Mouse (Mus musculus) ES-Bruce4 (cell line): ENCODE data around the gene Zwint. TPM values are rescaled to one million over a fixed set of nuclear protein-coding genes. Genes with fewer than 3 reads are reported as not detected.
A peak's percentile ranks its signal among the peaks of the same experiment; 100 is the strongest.

Experiments used
- H3K27ac ChIP-seq: 2 replicates; pipeline ENCODE4 v1.5.1; 2012; ENCODE audit warnings: low read length, inconsistent platforms; ENCODE audit not compliant: insufficient read depth
- H3K27me3 ChIP-seq: 2 replicates; pipeline ENCODE4 v1.6.1; 2012; ENCODE audit warnings: mild to moderate bottlenecking, low read length, inconsistent platforms; ENCODE audit not compliant: control insufficient read depth, poor library complexity, insufficient read depth, severe bottlenecking
- H3K36me3 ChIP-seq: 2 replicates; pipeline ENCODE4 v1.6.1; 2012; ENCODE audit warnings: inconsistent platforms, mild to moderate bottlenecking, low read length, moderate library complexity; ENCODE audit not compliant: control insufficient read depth, poor library complexity, insufficient read depth, severe bottlenecking
- H3K4me1 ChIP-seq: one replicate; pipeline ENCODE4 v1.8.1; 2011; ENCODE audit warnings: low read length; ENCODE audit not compliant: control insufficient read depth, insufficient read depth
- H3K4me3 ChIP-seq: 2 replicates; pipeline ENCODE4 v1.5.1; 2011; ENCODE audit warnings: low read depth, mild to moderate bottlenecking, low read length
- H3K9ac ChIP-seq: 2 replicates; pipeline ENCODE4 v1.6.1; 2012; ENCODE audit warnings: low read depth, mild to moderate bottlenecking, inconsistent platforms; ENCODE audit not compliant: poor library complexity, severe bottlenecking
- H3K9me3 ChIP-seq: replicated peaks from 2 replicates; pipeline ENCODE4 v1.6.1; 2012; ENCODE audit warnings: mild to moderate bottlenecking, low read length, inconsistent platforms; ENCODE audit not compliant: control insufficient read depth, poor library complexity, insufficient read depth, severe bottlenecking
- CTCF ChIP-seq: IDR thresholded peaks from one replicate; pipeline ENCODE4 v1.8.1; 2011; ENCODE audit warnings: low read depth, low read length
- EP300 ChIP-seq: IDR thresholded peaks from 2 replicates; pipeline ENCODE4 v1.6.1; 2011; ENCODE audit warnings: low read depth, low read length; ENCODE audit not compliant: insufficient read depth
- POLR2A ChIP-seq: IDR thresholded peaks from one replicate; pipeline ENCODE4 v1.8.1; 2011; ENCODE audit warnings: low read length; ENCODE audit not compliant: insufficient read depth
- polyA plus RNA-seq: library from polyadenylated mRNA; stranded (reverse); fragments of >200 nt; gene quantifications from 2 replicates; pipeline ENCODE4 v1.2.4, GENCODE M21; 2011; ENCODE audit warnings: low read depth; ENCODE audit not compliant: missing spikeins, insufficient read depth, insufficient read length

Zwint gene
- polyA plus RNA-seq, result 188 and 203 TPM in 2 replicates

- H3K9me3 ChIP-seq, result peaks cover 2% of the 10 kb centered on the region; the same call in 1 of the 2 replicates
- H3K4me1 ChIP-seq, result peaks cover 1% of the 10 kb centered on the region
- TF ChIP-seq POLR2A (peak; percentile 67), CTCF (no peak), EP300 (no peak)
- peak within 1 kb of the TSS; percentile 94 for H3K27ac ChIP-seq
- H3K27me3 ChIP-seq, result no peaks in the 10 kb centered on the region
- H3K36me3 ChIP-seq, result peaks cover 25% of the 10 kb centered on the region
- H3K4me3 ChIP-seq, result peak within 1 kb of the TSS; percentile 96
- peak within 1 kb of the TSS; percentile 70 for H3K9ac ChIP-seq
Measured at GRCm38 (mm10) chr10:72654270-72655016, at the start of gene Zwint. Gene Zwint (plus strand): TSS chr10:72654845.

- TF ChIP-seq CTCF, result no peak
- no peak for TF ChIP-seq POLR2A
- TF ChIP-seq EP300, result no peak
- Histone ChIP-seq H3K9me3 (no peaks in the 10 kb centered on the region), H3K36me3 (no peaks in the 10 kb centered on the region), H3K9ac (no peak overlapping the region), H3K4me1 (no peaks in the 10 kb centered on the region), H3K27me3 (no peaks in the 10 kb centered on the region; the same call in 1 of the 2 replicates), H3K27ac (no peak overlapping the region), H3K4me3 (no peak overlapping the region)
Measured at GRCm38 (mm10) chr10:72613125-72613915, 41.3 kb upstream of the Zwint start.

GRCm38 (mm10) chr10:72616153-72616552 lies 38.5 kb upstream of the Zwint start:
- no peak overlapping the region for H3K9ac ChIP-seq
- TF ChIP-seq POLR2A, result no peak
- TF ChIP-seq CTCF, result no peak
- H3K4me1 ChIP-seq, result no peaks in the 10 kb centered on the region
- H3K27me3 ChIP-seq, result no peaks in the 10 kb centered on the region
- H3K36me3 ChIP-seq, result no peaks in the 10 kb centered on the region
- no peak overlapping the region for H3K27ac ChIP-seq
- no peak overlapping the region for H3K4me3 ChIP-seq
- H3K9me3 ChIP-seq, result no peaks in the 10 kb centered on the region

GRCm38 (mm10) chr10:72620527-72620926 lies 34.1 kb upstream of the Zwint start:
- Histone ChIP-seq H3K9me3 (no peaks in the 10 kb centered on the region), H3K4me3 (no peak overlapping the region), H3K9ac (no peak overlapping the region), H3K36me3 (no peaks in the 10 kb centered on the region), H3K4me1 (no peaks in the 10 kb centered on the region), H3K27ac (no peak overlapping the region), H3K27me3 (no peaks in the 10 kb centered on the region)
- no peak for TF ChIP-seq POLR2A
- no peak for TF ChIP-seq EP300
- TF ChIP-seq CTCF, result no peak

- Histone ChIP-seq H3K9ac (no peak overlapping the region), H3K4me3 (no peak overlapping the region), H3K36me3 (no peaks in the 10 kb centered on the region), H3K4me1 (no peaks in the 10 kb centered on the region), H3K27me3 (no peaks in the 10 kb centered on the region), H3K27ac (no peak overlapping the region), H3K9me3 (no peaks in the 10 kb centered on the region)
- TF ChIP-seq EP300 (no peak), POLR2A (no peak), CTCF (no peak)
Measured at GRCm38 (mm10) chr10:72623561-72623960, 31.1 kb upstream of the Zwint start.

- Histone ChIP-seq H3K4me1 (peaks cover 3% of the 10 kb centered on the region), H3K27ac (peak overlapping the region; percentile 44; the same call in 1 of the 2 replicates), H3K4me3 (no peak overlapping the region), H3K9ac (no peak overlapping the region), H3K27me3 (no peaks in the 10 kb centered on the region), H3K36me3 (no peaks in the 10 kb centered on the region), H3K9me3 (no peaks in the 10 kb centered on the region)
- TF ChIP-seq EP300 (peak; percentile 76; the same call in 1 of the 2 replicates), POLR2A (no peak), CTCF (no peak)
Measured at GRCm38 (mm10) chr10:72634125-72634524, 20.5 kb upstream of the Zwint start.
